Mouse (Mus musculus): ENCODE data around the gene Pgf. TPM values are rescaled to one million over a fixed set of nuclear protein-coding genes. Genes with fewer than 3 reads are reported as not detected.

Pgf gene
- polyA plus RNA-seq, 2 experiments: 10.3 to 14.6 TPM

- peak overlapping the region; percentile 66 for H3K4me2 ChIP-seq (replicated peaks; ENCODE audit: low read depth, low read length, severe bottlenecking)
- H3K27ac ChIP-seq (replicated peaks; ENCODE audit: low read depth, low read length): 0 out of 2 replicates have a peak overlapping the region, but pooled peaks have one; percentile 40
- H3K4me3 ChIP-seq (replicated peaks; ENCODE audit: low read length): peak overlapping the region; percentile 40
- 3% methylated on average over 11 of the region's 11 CpGs for WGBS
- no peaks in the 10 kb centered on the region for H3K9me3 ChIP-seq (ENCODE audit: control insufficient read depth, low read length)
- peak; percentile 75 for DNase-seq (ENCODE audit: low spot score)
- H3K27me3 ChIP-seq (ENCODE audit: control insufficient read depth, insufficient read depth, low read length): no peaks in the 10 kb centered on the region
- peaks cover 29% of the 10 kb centered on the region for H3K4me1 ChIP-seq (ENCODE audit: control insufficient read depth, insufficient read depth, low read length)
- TF ChIP-seq POLR2A (IDR thresholded peaks at IDR 0.05; ENCODE audit: borderline replicate concordance, extremely low read depth, insufficient read depth, insufficient read length): no peak
- H3K9ac ChIP-seq (ENCODE audit: low read depth, low read length, severe bottlenecking): peak overlapping the region; percentile 47
- H3K36me3 ChIP-seq (ENCODE audit: control insufficient read depth, insufficient read depth, low read length): 0 out of 2 replicates have a peak, but pooled peaks cover 3% of the 10 kb centered on the region
- peak; percentile 70 for ATAC-seq (ENCODE audit: low FRiP score, low read depth)
Measured at GRCm38 (mm10) chr12:85175926-85176845, 1.4 kb downstream of the Pgf start.

GRCm38 (mm10) chr12:85175087-85175675 is 2.4 kb downstream of the Pgf start:
- Histone ChIP-seq H3K27ac (replicated peaks; ENCODE audit: low read depth, low read length) (peak overlapping the region; percentile 40; the same call in 1 of the 2 replicates), H3K9me3 (ENCODE audit: control insufficient read depth, low read length) (no peaks in the 10 kb centered on the region), H3K36me3 (ENCODE audit: control insufficient read depth, insufficient read depth, low read length) (0 out of 2 replicates have a peak, but pooled peaks cover 10% of the 10 kb centered on the region), H3K4me1 (ENCODE audit: control insufficient read depth, insufficient read depth, low read length) (peaks cover 29% of the 10 kb centered on the region), H3K27me3 (ENCODE audit: control insufficient read depth, insufficient read depth, low read length) (no peaks in the 10 kb centered on the region), H3K4me2 (replicated peaks; ENCODE audit: low read depth, low read length, severe bottlenecking) (peak overlapping the region; percentile 66), H3K9ac (ENCODE audit: low read depth, low read length, severe bottlenecking) (peak overlapping the region; percentile 47), H3K4me3 (replicated peaks; ENCODE audit: low read length) (peak overlapping the region; percentile 40)
- DNase-seq (ENCODE audit: low spot score): no peak
- TF ChIP-seq POLR2A (IDR thresholded peaks at IDR 0.05; ENCODE audit: borderline replicate concordance, extremely low read depth, insufficient read depth, insufficient read length): no peak
- whole genome bisulfite sequencing: 32% methylated on average over 16 of the region's 16 CpGs
- no peak for ATAC-seq (ENCODE audit: low FRiP score, low read depth)

GRCm38 (mm10) chr12:85174016-85174415 is 3.6 kb downstream of the Pgf start:
- WGBS: 64% methylated on average over 7 of the region's 7 CpGs
- ATAC-seq (ENCODE audit: low FRiP score, low read depth) (no peak), DNase-seq (ENCODE audit: low spot score) (no peak)
- H3K4me1 ChIP-seq (ENCODE audit: control insufficient read depth, insufficient read depth, low read length): peaks cover 29% of the 10 kb centered on the region
- 0 out of 2 replicates have a peak overlapping the region, but pooled peaks have one; percentile 66 for H3K4me2 ChIP-seq (replicated peaks; ENCODE audit: low read depth, low read length, severe bottlenecking)
- H3K9ac ChIP-seq (ENCODE audit: low read depth, low read length, severe bottlenecking): 0 out of 2 replicates have a peak overlapping the region, but pooled peaks have one; percentile 4
- no peak for TF ChIP-seq POLR2A (IDR thresholded peaks at IDR 0.05; ENCODE audit: borderline replicate concordance, extremely low read depth, insufficient read depth, insufficient read length)
- no peak overlapping the region for H3K27ac ChIP-seq (replicated peaks; ENCODE audit: low read depth, low read length)
- H3K36me3 ChIP-seq (ENCODE audit: control insufficient read depth, insufficient read depth, low read length): peaks cover 15% of the 10 kb centered on the region; the same call in 1 of the 2 replicates
- H3K27me3 ChIP-seq (ENCODE audit: control insufficient read depth, insufficient read depth, low read length): no peaks in the 10 kb centered on the region
- H3K9me3 ChIP-seq (ENCODE audit: control insufficient read depth, low read length): no peaks in the 10 kb centered on the region
- no peak overlapping the region for H3K4me3 ChIP-seq (replicated peaks; ENCODE audit: low read length)

DNA sequence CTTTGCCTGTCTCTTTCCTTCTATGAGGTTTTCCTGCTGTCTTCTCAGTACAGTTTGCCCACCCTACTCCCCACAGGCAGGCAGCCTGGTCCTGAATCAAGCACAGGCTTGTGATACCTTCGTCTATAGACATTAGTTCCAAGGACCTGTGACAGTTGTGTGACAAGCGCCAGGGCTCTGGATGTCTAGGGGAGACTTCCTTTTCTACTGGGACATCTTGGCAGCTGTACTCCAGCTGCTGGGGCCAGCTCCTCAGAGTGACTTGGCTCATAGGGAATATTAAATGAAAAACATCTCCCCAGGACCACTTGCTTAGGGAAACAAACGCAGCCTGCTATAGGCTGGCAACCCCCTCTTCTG is 6.7 kb downstream of the Pgf start:
- peaks cover 19% of the 10 kb centered on the region for H3K4me1 ChIP-seq (ENCODE audit: control insufficient read depth, insufficient read depth, low read length)
- 74% methylated on average over 3 of the region's 3 CpGs for WGBS
- no peak overlapping the region for H3K4me3 ChIP-seq (replicated peaks; ENCODE audit: low read length)
- H3K9ac ChIP-seq (ENCODE audit: low read depth, low read length, severe bottlenecking): no peak overlapping the region
- DNase-seq (ENCODE audit: low spot score): no peak
- no peak for ATAC-seq (ENCODE audit: low FRiP score, low read depth)
- no peak overlapping the region for H3K27ac ChIP-seq (replicated peaks; ENCODE audit: low read depth, low read length)
- H3K36me3 ChIP-seq (ENCODE audit: control insufficient read depth, insufficient read depth, low read length): peaks cover 31% of the 10 kb centered on the region
- H3K4me2 ChIP-seq (replicated peaks; ENCODE audit: low read depth, low read length, severe bottlenecking): no peak overlapping the region
- no peaks in the 10 kb centered on the region for H3K27me3 ChIP-seq (ENCODE audit: control insufficient read depth, insufficient read depth, low read length)
- no peak for TF ChIP-seq POLR2A (IDR thresholded peaks at IDR 0.05; ENCODE audit: borderline replicate concordance, extremely low read depth, insufficient read depth, insufficient read length)
- no peaks in the 10 kb centered on the region for H3K9me3 ChIP-seq (ENCODE audit: control insufficient read depth, low read length)

DNA sequence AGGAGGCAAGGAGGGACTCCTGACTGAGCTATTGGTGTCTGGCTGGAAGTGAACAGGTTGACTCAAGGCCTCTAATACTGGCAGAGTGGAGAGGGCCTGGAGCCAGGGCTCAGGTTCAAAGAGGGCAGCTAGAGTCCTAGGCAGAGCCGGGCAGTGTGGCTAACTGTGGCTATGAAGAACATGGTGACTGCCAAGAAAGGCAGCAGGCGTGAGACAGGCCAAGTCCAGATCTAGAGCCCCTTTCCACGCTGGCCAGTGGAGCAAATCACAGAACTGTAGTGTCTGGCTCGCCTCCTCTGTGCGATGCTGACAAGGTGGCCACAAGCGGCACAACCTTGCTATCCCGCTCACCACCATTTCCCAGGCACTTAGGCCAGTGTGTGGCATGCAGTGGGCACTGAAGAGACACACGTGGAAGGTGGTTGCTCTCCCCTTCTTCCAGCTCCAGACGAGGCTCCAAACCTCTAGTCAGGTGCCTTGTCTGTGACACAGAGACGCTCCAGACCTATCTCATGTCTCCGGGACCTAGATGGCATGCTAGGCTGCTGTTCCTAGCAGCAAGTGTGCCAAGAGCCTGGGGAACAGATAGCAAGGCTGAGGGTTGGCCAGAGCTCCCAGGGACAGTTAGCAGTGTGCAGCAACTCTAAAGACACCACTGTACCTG is 7.2 kb downstream of the Pgf start:
- Histone ChIP-seq H3K9me3 (ENCODE audit: control insufficient read depth, low read length) (no peaks in the 10 kb centered on the region), H3K27me3 (ENCODE audit: control insufficient read depth, insufficient read depth, low read length) (no peaks in the 10 kb centered on the region), H3K4me1 (ENCODE audit: control insufficient read depth, insufficient read depth, low read length) (peaks cover 14% of the 10 kb centered on the region; the same call in 1 of the 2 replicates), H3K27ac (replicated peaks; ENCODE audit: low read depth, low read length) (no peak overlapping the region), H3K4me3 (replicated peaks; ENCODE audit: low read length) (no peak overlapping the region), H3K4me2 (replicated peaks; ENCODE audit: low read depth, low read length, severe bottlenecking) (no peak overlapping the region), H3K9ac (ENCODE audit: low read depth, low read length, severe bottlenecking) (0 out of 2 replicates have a peak overlapping the region, but pooled peaks have one; percentile 17), H3K36me3 (ENCODE audit: control insufficient read depth, insufficient read depth, low read length) (peaks cover 35% of the 10 kb centered on the region)
- no peak for TF ChIP-seq POLR2A (IDR thresholded peaks at IDR 0.05; ENCODE audit: borderline replicate concordance, extremely low read depth, insufficient read depth, insufficient read length)
- no peak for DNase-seq (ENCODE audit: low spot score)
- ATAC-seq (ENCODE audit: low FRiP score, low read depth): no peak
- 88% methylated on average over 11 of the region's 11 CpGs for WGBS
